Mouse (Mus musculus) stomach, embryonic 16.5 days (tissue): ENCODE measurements at regions not wholly inside any gene's neighbourhood (a gene's known extent, or its start where the extent isn't known, plus 50 kb on each side); places are given as distances from the start of the nearest gene placed in this dataset.

Experiments used
- ATAC-seq: fragments of 200-750 bp; cut with Nextera tagmentation; 2 replicates; pipeline ENCODE4 v1.8.0; 2017; ENCODE audit warnings: moderate number of reproducible peaks, moderate TSS enrichment; ENCODE audit not compliant: insufficient read depth, low FRiP score
- H3K27ac ChIP-seq: fragments of 300-500 bp; sonication (generic); 2 replicates; pipeline ENCODE4 v1.5.1; 2014; ENCODE audit warnings: low read length
- H3K27me3 ChIP-seq: fragments of 300-500 bp; sonication (generic); 2 replicates; pipeline ENCODE4 v1.6.1; 2014; ENCODE audit warnings: low read length, control low read depth, mixed read lengths; ENCODE audit not compliant: control insufficient read depth, insufficient read depth
- H3K36me3 ChIP-seq: fragments of 300-500 bp; sonication (generic); 2 replicates; pipeline ENCODE4 v1.6.1; 2014; ENCODE audit warnings: low read length; ENCODE audit not compliant: control insufficient read depth, insufficient read depth
- H3K4me1 ChIP-seq: fragments of 300-500 bp; sonication (generic); 2 replicates; pipeline ENCODE4 v1.6.1; 2014; ENCODE audit warnings: low read length, control low read depth, mixed read lengths; ENCODE audit not compliant: control insufficient read depth, insufficient read depth
- H3K4me2 ChIP-seq: fragments of 300-500 bp; sonication (generic); 2 replicates; pipeline ENCODE4 v1.6.1; 2014; ENCODE audit warnings: low read depth, low read length, mixed read lengths
- H3K4me3 ChIP-seq: fragments of 300-500 bp; sonication (generic); replicated peaks from 2 replicates; pipeline ENCODE4 v1.5.1; 2014; ENCODE audit warnings: mild to moderate bottlenecking, low read length
- H3K9ac ChIP-seq: fragments of 300-500 bp; sonication (generic); 2 replicates; pipeline ENCODE4 v1.6.1; 2014; ENCODE audit warnings: low read length
- H3K9me3 ChIP-seq: fragments of 300-500 bp; sonication (generic); replicated peaks from 2 replicates; pipeline ENCODE4 v1.6.1; 2016; ENCODE audit warnings: low read length, control low read depth; ENCODE audit not compliant: control insufficient read depth
- WGBS: fragments of 180-500 bp; shearing (Covaris S2); extraction: QIAGEN DNeasy Blood & Tissue Kit; methylation state at CpG from one replicate; pipeline ENCODE4 v1.1.7; 2014; 5-methylcytosine and 5-hydroxymethylcytosine counted together

DNA sequence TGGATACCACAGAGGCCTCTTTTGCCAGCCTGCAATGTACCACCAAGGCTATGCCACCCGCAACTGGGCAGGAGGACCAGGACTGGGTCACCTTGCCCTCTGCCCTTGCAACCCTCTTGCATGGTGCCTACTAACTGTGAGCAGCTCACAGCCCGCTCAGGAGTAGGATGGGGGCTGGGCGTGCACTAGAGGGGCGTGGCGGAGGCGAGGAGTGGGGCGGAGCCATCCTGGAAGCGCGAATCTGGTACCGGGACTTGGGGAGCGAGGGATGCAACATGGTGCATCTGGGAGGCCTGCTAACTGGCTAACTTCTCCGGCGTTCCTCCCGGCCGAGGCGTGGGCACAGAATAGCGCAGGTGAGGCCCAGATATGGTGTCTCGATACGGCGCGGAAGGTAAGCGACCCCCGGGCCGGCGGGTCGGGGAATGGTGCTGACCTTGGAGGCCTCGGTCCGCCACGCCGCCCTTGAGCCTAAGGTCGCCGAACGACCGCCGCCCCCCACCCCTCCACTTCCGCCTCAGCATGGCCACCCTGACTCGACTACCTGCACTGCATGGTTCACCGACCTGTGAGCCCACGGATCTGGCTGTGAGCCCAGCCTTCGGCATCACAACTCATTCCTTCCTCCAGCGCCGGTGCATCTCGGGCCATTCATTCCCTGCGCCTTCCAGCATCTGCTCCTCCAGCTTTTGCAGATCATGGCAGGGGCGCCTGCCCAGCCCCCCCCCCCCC, 59.7 kb upstream of the Gdi2 start:
- H3K4me2 ChIP-seq = peak overlapping the region; percentile 88
- no peaks in the 10 kb centered on the region for H3K4me1 ChIP-seq
- no peaks in the 10 kb centered on the region for H3K36me3 ChIP-seq
- under 1% methylated on average over 44 of the region's 45 CpGs for WGBS
- no peak overlapping the region for H3K27ac ChIP-seq
- ATAC-seq = peak; percentile 98
- peak overlapping the region; percentile 60 for H3K4me3 ChIP-seq
- no peaks in the 10 kb centered on the region for H3K27me3 ChIP-seq
- H3K9me3 ChIP-seq = no peaks in the 10 kb centered on the region
- H3K9ac ChIP-seq = peak overlapping the region; percentile 58
